Mouse (Mus musculus) bone marrow, adult 2 months (tissue): ENCODE results near the gene Pde1a.

Experiments used
- CTCF ChIP-seq: fragments of 200-500 bp; IDR thresholded peaks from 2 replicates; pipeline ENCODE4 v1.5.1; 2011; ENCODE audit warnings: low read length, control low read depth; ENCODE audit not compliant: control insufficient read depth, insufficient read depth
- POLR2A ChIP-seq: fragments of 200-500 bp; IDR thresholded peaks from 2 replicates; pipeline ENCODE4 v1.6.1; 2011; ENCODE audit warnings: low read depth, mild to moderate bottlenecking, control low read depth, low read length, borderline replicate concordance; ENCODE audit not compliant: control insufficient read depth

- TF ChIP-seq CTCF (no peak), POLR2A (no peak)
Measured at GRCm38 (mm10) chr2:79883631-79884350, 245.5 kb downstream of the Pde1a start.
